Mouse (Mus musculus): Measurements from ENCODE around the gene Nxnl2. TPM values are rescaled to one million over a fixed set of nuclear protein-coding genes. Genes with fewer than 3 reads are reported as not detected.

Nxnl2 gene
- polyA plus RNA-seq, 1 experiment from 2014 or later, result 5.0 TPM

- TF ChIP-seq CTCF (IDR thresholded peaks at IDR 0.05; ENCODE audit: low read depth), result no peak
- ATAC-seq, result peak; percentile 55
- Histone ChIP-seq H3K9me3 (ENCODE audit: control insufficient read depth) (no peaks in the 10 kb centered on the region), H3K27ac (ENCODE audit: low read depth, low read length) (peak overlapping the region; percentile 82), H3K27me3 (replicated peaks; ENCODE audit: control insufficient read depth, insufficient read depth, low read length) (no peaks in the 10 kb centered on the region), H3K9ac (ENCODE audit: low read depth, low read length) (no peak overlapping the region), H3K4me2 (replicated peaks; ENCODE audit: low read depth) (no peak overlapping the region), H3K4me1 (replicated peaks; ENCODE audit: control insufficient read depth, insufficient read depth, low read length) (no peaks in the 10 kb centered on the region), H3K36me3 (ENCODE audit: control insufficient read depth, insufficient read depth) (peaks cover 23% of the 10 kb centered on the region; the same call in 1 of the 2 replicates), H3K4me3 (ENCODE audit: low read depth, low read length) (no peak overlapping the region)
- 35% methylated on average over 4 of the region's 4 CpGs for WGBS
Observed at GRCm38 (mm10) chr13:51153670-51154030, 17.2 kb upstream of the Nxnl2 start.

GRCm38 (mm10) chr13:51155178-51156013, 15.4 kb upstream of the Nxnl2 start:
- no peak for ATAC-seq
- WGBS, result 84% methylated on average over 15 of the region's 15 CpGs
- Histone ChIP-seq H3K4me2 (replicated peaks; ENCODE audit: low read depth) (no peak overlapping the region), H3K27me3 (replicated peaks; ENCODE audit: control insufficient read depth, insufficient read depth, low read length) (no peaks in the 10 kb centered on the region), H3K4me1 (replicated peaks; ENCODE audit: control insufficient read depth, insufficient read depth, low read length) (no peaks in the 10 kb centered on the region), H3K36me3 (ENCODE audit: control insufficient read depth, insufficient read depth) (peaks cover 12% of the 10 kb centered on the region; the same call in 1 of the 2 replicates), H3K9me3 (ENCODE audit: control insufficient read depth) (no peaks in the 10 kb centered on the region), H3K9ac (ENCODE audit: low read depth, low read length) (no peak overlapping the region), H3K27ac (ENCODE audit: low read depth, low read length) (no peak overlapping the region), H3K4me3 (ENCODE audit: low read depth, low read length) (no peak overlapping the region)
- TF ChIP-seq CTCF (IDR thresholded peaks at IDR 0.05; ENCODE audit: low read depth), result no peak

GRCm38 (mm10) chr13:51156014-51156386, 14.8 kb upstream of the Nxnl2 start:
- Histone ChIP-seq H3K9me3 (ENCODE audit: control insufficient read depth) (no peaks in the 10 kb centered on the region), H3K27me3 (replicated peaks; ENCODE audit: control insufficient read depth, insufficient read depth, low read length) (no peaks in the 10 kb centered on the region), H3K36me3 (ENCODE audit: control insufficient read depth, insufficient read depth) (peaks cover 12% of the 10 kb centered on the region; the same call in 1 of the 2 replicates), H3K9ac (ENCODE audit: low read depth, low read length) (no peak overlapping the region), H3K4me2 (replicated peaks; ENCODE audit: low read depth) (no peak overlapping the region), H3K4me3 (ENCODE audit: low read depth, low read length) (no peak overlapping the region), H3K27ac (ENCODE audit: low read depth, low read length) (no peak overlapping the region), H3K4me1 (replicated peaks; ENCODE audit: control insufficient read depth, insufficient read depth, low read length) (no peaks in the 10 kb centered on the region)
- 93% methylated on average over 6 of the region's 6 CpGs for WGBS
- no peak for ATAC-seq
- TF ChIP-seq CTCF (IDR thresholded peaks at IDR 0.05; ENCODE audit: low read depth), result no peak

GRCm38 (mm10) chr13:51157291-51157690, 13.5 kb upstream of the Nxnl2 start:
- no peak for ATAC-seq

GRCm38 (mm10) chr13:51161672-51162071, 9.2 kb upstream of the Nxnl2 start:
- WGBS, result 65% methylated on average over 2 of the region's 2 CpGs
- H3K36me3 ChIP-seq (ENCODE audit: control insufficient read depth, insufficient read depth), result no peaks in the 10 kb centered on the region
- H3K9me3 ChIP-seq (ENCODE audit: control insufficient read depth), result no peaks in the 10 kb centered on the region
- no peak overlapping the region for H3K4me2 ChIP-seq (replicated peaks; ENCODE audit: low read depth)
- no peaks in the 10 kb centered on the region for H3K4me1 ChIP-seq (replicated peaks; ENCODE audit: control insufficient read depth, insufficient read depth, low read length)
- H3K27me3 ChIP-seq (replicated peaks; ENCODE audit: control insufficient read depth, insufficient read depth, low read length), result no peaks in the 10 kb centered on the region
- H3K27ac ChIP-seq (ENCODE audit: low read depth, low read length), result no peak overlapping the region
- H3K4me3 ChIP-seq (ENCODE audit: low read depth, low read length), result no peak overlapping the region
- ATAC-seq, result no peak
- no peak for TF ChIP-seq CTCF (IDR thresholded peaks at IDR 0.05; ENCODE audit: low read depth)
- no peak overlapping the region for H3K9ac ChIP-seq (ENCODE audit: low read depth, low read length)

More at GRCm38 (mm10) chr13:51157291-51157690, 13.5 kb upstream of the Nxnl2 start:
- H3K4me2 ChIP-seq (replicated peaks; ENCODE audit: low read depth), result no peak overlapping the region
- TF ChIP-seq CTCF (IDR thresholded peaks at IDR 0.05; ENCODE audit: low read depth), result no peak
- no peak overlapping the region for H3K4me3 ChIP-seq (ENCODE audit: low read depth, low read length)
- H3K27me3 ChIP-seq (replicated peaks; ENCODE audit: control insufficient read depth, insufficient read depth, low read length), result no peaks in the 10 kb centered on the region
- H3K9me3 ChIP-seq (ENCODE audit: control insufficient read depth), result no peaks in the 10 kb centered on the region
- H3K36me3 ChIP-seq (ENCODE audit: control insufficient read depth, insufficient read depth), result peaks cover 12% of the 10 kb centered on the region; the same call in 1 of the 2 replicates
- H3K27ac ChIP-seq (ENCODE audit: low read depth, low read length), result no peak overlapping the region
- H3K9ac ChIP-seq (ENCODE audit: low read depth, low read length), result no peak overlapping the region
- WGBS, result 73% methylated on average over 3 of the region's 3 CpGs
- no peaks in the 10 kb centered on the region for H3K4me1 ChIP-seq (replicated peaks; ENCODE audit: control insufficient read depth, insufficient read depth, low read length)

- Histone ChIP-seq H3K27me3 (replicated peaks; ENCODE audit: control insufficient read depth, insufficient read depth, low read length) (no peaks in the 10 kb centered on the region), H3K9me3 (ENCODE audit: control insufficient read depth) (no peaks in the 10 kb centered on the region), H3K36me3 (ENCODE audit: control insufficient read depth, insufficient read depth) (no peaks in the 10 kb centered on the region), H3K27ac (ENCODE audit: low read depth, low read length) (no peak overlapping the region), H3K9ac (ENCODE audit: low read depth, low read length) (no peak overlapping the region), H3K4me3 (ENCODE audit: low read depth, low read length) (no peak overlapping the region), H3K4me2 (replicated peaks; ENCODE audit: low read depth) (no peak overlapping the region), H3K4me1 (replicated peaks; ENCODE audit: control insufficient read depth, insufficient read depth, low read length) (no peaks in the 10 kb centered on the region)
- no peak for ATAC-seq
- WGBS, result 83% methylated on average over 6 of the region's 6 CpGs
- no peak for TF ChIP-seq CTCF (IDR thresholded peaks at IDR 0.05; ENCODE audit: low read depth)
Observed at GRCm38 (mm10) chr13:51162246-51162645, 8.6 kb upstream of the Nxnl2 start.
